Mouse (Mus musculus): ENCODE results near the gene Cc2d1b.

Cc2d1b gene

GRCm38 (mm10) chr4:108619587-108620341 is at the start of gene Cc2d1b:
Gene Cc2d1b, plus strand, starts transcription at chr4:108619940.
- DNase-seq (ENCODE audit: low read depth, low spot score), result peak; percentile 98

DNA sequence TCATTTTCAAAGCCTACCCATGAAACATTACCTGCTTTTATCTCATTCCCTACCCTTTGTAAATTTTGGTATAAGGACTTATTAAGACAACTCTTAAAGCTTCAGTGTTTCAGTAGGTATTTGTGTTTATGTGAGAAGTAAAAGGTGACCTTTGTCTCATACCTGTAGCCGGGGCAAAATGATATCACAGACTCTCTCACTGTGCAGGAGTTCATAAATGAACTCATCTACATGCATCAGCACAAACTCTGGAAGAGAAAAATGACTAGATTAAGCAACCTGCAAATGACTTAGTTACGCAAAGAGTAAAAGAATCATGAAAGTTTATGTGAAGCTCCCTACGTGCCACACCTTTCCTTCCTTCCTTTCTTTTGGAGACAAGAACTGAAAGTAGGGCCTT is 47.1 kb upstream of the Cc2d1b start:
- no peak for DNase-seq (ENCODE audit: low read depth, low spot score)

GRCm38 (mm10) chr4:108578840-108579742 is 40.6 kb upstream of the Cc2d1b start, which contains the start of the genes Prpf38a and Orc1:
Gene Prpf38a, minus strand, starts transcription at chr4:108579336.
Gene Orc1, plus strand, starts transcription at chr4:108579423.
- DNase-seq (ENCODE audit: low read depth, low spot score), result peak; percentile 99

DNA sequence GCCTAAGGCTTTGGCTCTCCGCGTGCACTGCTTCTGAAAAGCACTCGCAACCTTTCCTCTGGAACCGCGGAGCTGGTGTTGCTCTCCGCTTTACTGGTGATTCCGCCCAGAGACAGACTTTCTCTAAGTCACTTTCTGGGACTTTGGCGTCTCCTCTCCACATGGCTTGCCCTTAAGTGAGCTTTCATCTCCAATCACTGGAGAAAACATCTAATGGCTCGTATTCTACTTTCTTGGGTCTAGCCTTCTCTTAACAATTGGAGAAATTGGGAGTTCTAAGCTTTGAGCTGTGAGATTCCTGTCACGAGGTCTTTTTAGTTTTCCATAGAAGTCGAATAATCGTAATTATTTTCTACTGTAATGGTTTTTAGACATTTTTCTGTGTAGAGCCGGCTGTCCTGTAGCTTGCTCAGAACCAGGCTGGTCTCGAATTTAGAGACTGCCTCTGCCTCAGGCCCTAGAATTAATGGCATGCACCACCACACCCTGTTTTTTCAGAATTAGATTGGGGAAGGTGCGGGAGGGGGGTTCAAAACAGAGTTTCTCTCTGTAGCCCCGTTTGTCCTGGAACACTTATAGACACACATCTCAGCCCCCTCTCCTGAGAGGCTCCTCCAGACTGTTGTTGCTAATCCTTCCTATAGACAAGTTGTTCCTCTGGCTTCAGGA is 39.9 kb upstream of the Cc2d1b start:
- peak; percentile 26 for DNase-seq (ENCODE audit: low read depth, low spot score)

DNA sequence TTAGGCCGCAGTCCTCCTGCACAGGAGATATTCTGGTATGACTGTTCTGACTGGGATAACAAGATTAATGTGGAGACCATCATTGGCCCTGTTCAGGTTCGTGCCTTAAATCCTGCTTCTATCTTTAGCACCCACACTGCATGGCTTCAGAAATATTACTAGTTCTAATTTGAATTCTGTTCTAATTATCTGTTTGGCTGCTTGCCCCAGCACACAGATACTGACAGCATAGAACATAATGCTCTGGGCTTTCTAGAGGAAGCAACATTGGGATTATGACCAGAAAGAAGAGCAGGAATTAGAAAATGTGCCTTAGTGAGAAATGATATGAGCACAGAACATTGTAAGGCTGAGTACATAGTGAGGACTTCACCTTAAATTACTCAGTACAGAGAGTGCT is 26.4 kb upstream of the Cc2d1b start:
- no peak for DNase-seq (ENCODE audit: low read depth, low spot score)

- no peak for DNase-seq (ENCODE audit: low read depth, low spot score)
These were observed 24.0 kb upstream of the Cc2d1b start for GRCm38 (mm10) chr4:108595785-108596184.

- DNase-seq (ENCODE audit: low read depth, low spot score), result no peak
These were observed 21.4 kb upstream of the Cc2d1b start for GRCm38 (mm10) chr4:108598306-108598705.

GRCm38 (mm10) chr4:108601870-108602269 is 17.9 kb upstream of the Cc2d1b start:
- no peak for DNase-seq (ENCODE audit: low read depth, low spot score)

GRCm38 (mm10) chr4:108608651-108609050 is 11.1 kb upstream of the Cc2d1b start:
- no peak for DNase-seq (ENCODE audit: low read depth, low spot score)

GRCm38 (mm10) chr4:108610935-108611334 is 8.8 kb upstream of the Cc2d1b start:
- no peak for DNase-seq (ENCODE audit: low read depth, low spot score)

DNA sequence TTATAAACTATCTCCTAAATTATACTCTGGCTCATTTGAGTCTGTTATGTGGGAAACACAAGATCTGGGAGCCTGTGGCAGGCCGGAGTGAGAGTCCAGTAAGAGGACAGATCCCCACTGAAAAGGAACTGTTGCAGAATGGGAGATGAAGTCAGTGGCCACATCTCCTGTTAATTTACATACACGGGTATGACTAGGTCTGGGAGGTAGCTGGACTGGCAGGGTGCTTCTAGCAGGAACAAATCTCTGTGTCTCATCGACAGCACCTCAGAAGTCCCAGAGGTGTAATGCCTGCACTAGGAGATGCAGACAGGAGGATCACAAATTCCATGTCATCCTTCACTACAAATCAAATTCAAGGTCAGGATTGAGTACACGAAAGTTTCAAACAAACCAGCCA is 1.2 kb upstream of the Cc2d1b start:
- no peak for DNase-seq (ENCODE audit: low read depth, low spot score)

- DNase-seq (ENCODE audit: low read depth, low spot score), result no peak
These were observed 575 bp upstream of the Cc2d1b start for GRCm38 (mm10) chr4:108619165-108619564.

DNA sequence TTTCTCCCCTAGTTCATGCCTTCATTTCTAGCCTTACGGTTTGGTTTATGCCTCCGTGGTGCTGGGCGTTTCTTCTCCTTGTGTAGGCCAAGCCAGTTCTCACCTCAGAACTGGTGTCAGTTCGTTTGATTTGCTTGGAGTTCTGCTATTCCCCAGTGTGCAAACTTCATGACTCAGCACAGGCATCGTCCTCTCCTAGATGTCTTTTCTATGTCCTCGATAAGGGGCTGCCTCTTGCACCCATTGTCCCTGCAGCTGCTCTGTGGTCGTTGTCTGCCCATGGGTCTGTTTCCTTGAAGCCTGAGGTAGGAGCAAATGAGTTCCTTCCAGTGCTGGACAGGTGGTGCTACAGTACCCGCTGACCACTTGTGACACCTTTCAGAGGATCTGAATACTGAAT is 796 bp downstream of the Cc2d1b start:
- no peak for DNase-seq (ENCODE audit: low read depth, low spot score)

DNA sequence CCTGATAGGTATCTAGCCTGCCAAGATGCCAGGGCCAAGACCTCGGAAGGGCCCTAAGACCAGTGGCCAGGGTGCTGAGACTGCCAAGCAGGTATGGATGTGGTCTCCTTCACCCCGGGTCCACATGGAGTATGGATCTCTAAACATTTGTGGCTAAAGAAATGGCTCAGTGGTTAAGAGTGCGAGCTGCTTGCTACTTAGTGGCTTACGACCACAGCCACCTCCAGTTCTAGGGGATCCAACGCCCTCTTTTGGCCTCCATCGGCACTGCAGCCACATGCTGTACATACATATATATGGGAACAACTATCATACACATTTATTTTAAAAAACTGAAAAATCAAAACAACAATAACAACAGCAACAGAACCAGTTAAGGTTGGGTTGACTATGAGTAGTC is 1.8 kb downstream of the Cc2d1b start:
- DNase-seq (ENCODE audit: low read depth, low spot score), result peak; percentile 79

DNA sequence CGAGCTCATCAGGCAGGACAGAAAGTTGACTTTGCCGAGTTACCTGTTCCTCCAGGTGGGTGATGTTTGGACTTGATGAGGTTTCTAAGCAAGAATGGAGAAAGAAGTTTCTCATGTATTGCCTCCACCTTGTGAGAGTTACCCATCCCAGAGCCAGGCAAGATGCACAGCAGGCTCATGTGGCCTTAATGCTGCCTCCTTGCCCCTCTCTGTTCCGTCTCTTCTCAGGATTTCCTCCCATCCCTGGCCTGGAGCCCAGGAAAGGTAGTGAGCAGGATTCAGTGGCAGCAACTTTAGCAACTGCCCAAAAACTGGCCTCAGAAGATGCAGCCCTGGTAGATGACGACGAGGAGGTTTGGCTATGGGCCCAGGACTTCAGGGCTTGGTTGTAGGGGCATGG is 7.3 kb downstream of the Cc2d1b start:
- no peak for DNase-seq (ENCODE audit: low read depth, low spot score)

DNA sequence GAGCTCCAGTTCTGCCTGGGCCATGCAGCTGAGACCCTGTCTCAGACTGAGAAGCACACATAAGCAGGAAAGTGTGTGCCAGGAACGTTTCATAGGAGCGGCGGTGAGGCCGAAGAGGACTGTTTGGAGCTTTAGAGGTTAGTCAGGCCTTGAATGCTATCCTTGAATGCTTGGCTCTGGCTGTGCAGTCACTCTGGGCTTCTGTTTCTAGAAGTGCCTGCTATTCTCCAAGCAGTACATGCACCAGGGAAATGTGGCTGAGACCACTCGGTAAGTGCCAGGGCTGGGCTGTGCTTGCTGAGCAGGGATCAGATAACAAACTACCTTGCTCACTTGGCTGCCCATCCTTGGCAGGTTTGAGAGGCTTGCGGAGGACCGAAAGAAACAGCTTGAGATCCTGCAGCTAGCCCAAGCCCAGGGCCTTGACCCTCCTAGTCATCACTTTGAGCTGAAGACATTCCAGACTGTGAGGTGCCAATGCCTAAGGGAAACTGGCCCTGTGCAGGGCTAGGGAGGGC is 9.7 kb downstream of the Cc2d1b start:
- no peak for DNase-seq (ENCODE audit: low read depth, low spot score)

DNA sequence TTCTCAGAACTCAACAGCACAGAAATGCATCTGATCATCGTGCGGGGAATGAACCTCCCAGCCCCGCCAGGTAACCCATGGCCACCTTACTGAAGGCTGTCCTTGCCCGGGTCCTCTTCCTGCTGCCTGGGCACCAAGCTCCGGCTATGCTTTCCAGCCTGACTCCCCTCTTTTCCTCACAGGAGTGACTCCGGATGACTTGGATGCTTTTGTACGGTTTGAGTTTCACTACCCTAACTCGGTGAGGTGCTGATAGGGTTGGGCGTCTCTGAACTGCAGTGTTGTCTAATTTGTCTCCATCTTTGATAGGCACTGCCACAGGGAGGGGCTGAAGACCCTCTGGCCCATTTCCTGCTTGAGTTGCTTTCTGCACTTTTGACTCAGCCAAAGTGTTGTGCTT is 10.4 kb downstream of the Cc2d1b start:
- DNase-seq (ENCODE audit: low read depth, low spot score), result no peak

DNA sequence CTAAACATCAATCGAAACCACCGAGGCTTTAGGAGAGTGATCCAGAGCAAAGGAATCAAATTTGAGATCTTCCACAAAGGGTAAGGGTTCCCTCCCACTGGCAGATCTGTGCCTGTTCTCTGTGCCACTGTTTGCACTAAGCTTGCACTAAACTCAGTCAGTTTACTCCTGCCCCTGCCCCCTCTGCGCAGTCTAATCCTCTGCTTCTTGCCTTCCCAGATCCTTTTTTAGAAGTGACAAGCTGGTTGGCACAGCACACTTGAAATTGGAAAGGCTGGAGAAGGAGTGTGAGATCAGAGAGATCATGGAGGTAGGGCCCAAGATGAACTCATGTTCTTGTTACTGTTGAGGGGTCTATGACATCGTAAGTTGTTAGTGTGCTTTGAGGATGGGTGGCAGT is 11.9 kb downstream of the Cc2d1b start:
- no peak for DNase-seq (ENCODE audit: low read depth, low spot score)

DNA sequence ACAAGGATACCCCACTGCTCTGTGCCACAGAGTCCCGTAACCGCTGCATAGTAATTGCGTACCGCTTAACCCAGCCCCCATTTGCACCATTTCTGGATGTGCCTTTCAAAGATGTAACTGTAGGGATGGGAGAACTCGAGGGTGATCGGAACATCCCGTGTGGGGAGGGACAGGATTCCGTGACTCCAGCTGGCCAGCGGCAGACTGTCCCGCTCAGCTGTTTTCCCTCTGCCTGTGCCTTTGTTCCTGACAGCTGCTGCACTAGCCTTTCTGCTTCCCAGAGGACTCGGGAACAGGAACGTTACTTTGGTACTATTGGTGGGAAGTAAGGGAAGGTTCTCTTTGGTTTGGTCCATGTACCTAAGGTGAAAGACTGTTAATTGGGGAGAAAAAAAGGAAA is 14.0 kb downstream of the Cc2d1b start:
- no peak for DNase-seq (ENCODE audit: low read depth, low spot score)

- DNase-seq (ENCODE audit: low read depth, low spot score), result no peak
These were observed 15.0 kb downstream of the Cc2d1b start for GRCm38 (mm10) chr4:108634696-108635095.

DNA sequence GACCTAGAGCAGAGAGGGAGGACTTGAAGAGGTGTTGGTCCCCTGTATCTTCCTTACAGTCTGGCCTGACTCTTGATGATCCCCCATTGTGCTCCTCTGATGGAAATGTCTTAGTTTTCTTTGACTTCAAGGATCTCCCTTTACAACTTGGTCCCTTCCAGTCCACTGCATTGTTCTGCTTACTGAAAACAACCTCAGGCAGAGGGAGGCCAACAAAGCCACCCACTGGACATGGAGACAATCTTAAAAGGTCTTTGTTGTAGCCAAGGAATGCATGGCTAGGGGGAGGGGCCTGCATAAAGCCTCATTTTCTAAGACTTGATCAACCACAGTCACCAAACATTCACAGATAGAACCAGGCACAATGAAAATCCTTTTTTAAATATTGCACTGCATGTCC is 15.4 kb downstream of the Cc2d1b start:
- peak; percentile 74 for DNase-seq (ENCODE audit: low read depth, low spot score)

- no peak for DNase-seq (ENCODE audit: low read depth, low spot score)
These were observed 18.0 kb downstream of the Cc2d1b start for GRCm38 (mm10) chr4:108637721-108638120.
